Mouse (Mus musculus): ENCODE results near the gene Fam131c. TPM values are rescaled to one million over a fixed set of nuclear protein-coding genes. Genes with fewer than 3 reads are reported as not detected.

Fam131c gene
- polyA plus RNA-seq, 1 experiment from 2014 or later: 0.08 TPM

Small RNA genes lying within 50 kb of the gene (microRNA-seq; reads per million reads assigned to microRNA genes)
- gene Gm25690: not detected

Other genes starting within 250 kb of the Fam131c start
- 18.1 and 20.7 TPM in 2 replicates for gene Szrd1, start 228.4 kb upstream of the Fam131c start, polyA plus RNA-seq (2015; fragmentation: Nextera tagmentation; extraction: Ambion mirVana)
- gene Fbxo42, start 220.3 kb upstream of the Fam131c start, polyA plus RNA-seq (2015; fragmentation: Nextera tagmentation; extraction: Ambion mirVana): 17.9 and 18.3 TPM in 2 replicates
- gene Rsg1, start 154.3 kb upstream of the Fam131c start, polyA plus RNA-seq (2015; fragmentation: Nextera tagmentation; extraction: Ambion mirVana): 1.2 and 1.4 TPM in 2 replicates
- gene Arhgef19, start 128.7 kb upstream of the Fam131c start, polyA plus RNA-seq (2015; fragmentation: Nextera tagmentation; extraction: Ambion mirVana): 1.5 TPM in 2 replicates
- 0.75 and 0.79 TPM in 2 replicates for gene Epha2, start 67.0 kb upstream of the Fam131c start, polyA plus RNA-seq (2015; fragmentation: Nextera tagmentation; extraction: Ambion mirVana)
- gene Clcnka, start 30.5 kb downstream of the Fam131c start, polyA plus RNA-seq (2015; fragmentation: Nextera tagmentation; extraction: Ambion mirVana): not detected in 2 replicates
- not detected in 2 replicates for gene Clcnkb, start 47.8 kb downstream of the Fam131c start, polyA plus RNA-seq (2015; fragmentation: Nextera tagmentation; extraction: Ambion mirVana)
- gene Hspb7, start 52.6 kb downstream of the Fam131c start, polyA plus RNA-seq (2015; fragmentation: Nextera tagmentation; extraction: Ambion mirVana): 0.24 and 0.47 TPM in 2 replicates
- not detected in 2 replicates for gene Srarp, start 67.9 kb downstream of the Fam131c start, polyA plus RNA-seq (2015; fragmentation: Nextera tagmentation; extraction: Ambion mirVana)
- 8.5 and 8.9 TPM in 2 replicates for gene Zbtb17, start 76.4 kb downstream of the Fam131c start, polyA plus RNA-seq (2015; fragmentation: Nextera tagmentation; extraction: Ambion mirVana)
- gene Spen, start 170.4 kb downstream of the Fam131c start, polyA plus RNA-seq (2015; fragmentation: Nextera tagmentation; extraction: Ambion mirVana): 4.7 and 5.6 TPM in 2 replicates
- gene Fblim1, start 237.9 kb downstream of the Fam131c start, polyA plus RNA-seq (2015; fragmentation: Nextera tagmentation; extraction: Ambion mirVana): 1.7 and 1.9 TPM in 2 replicates

All from liver, embryonic 15.5 days (tissue).